Comparison of ENCODE assay signal across 8 mouse cellular contexts in the genomic region with DNA sequence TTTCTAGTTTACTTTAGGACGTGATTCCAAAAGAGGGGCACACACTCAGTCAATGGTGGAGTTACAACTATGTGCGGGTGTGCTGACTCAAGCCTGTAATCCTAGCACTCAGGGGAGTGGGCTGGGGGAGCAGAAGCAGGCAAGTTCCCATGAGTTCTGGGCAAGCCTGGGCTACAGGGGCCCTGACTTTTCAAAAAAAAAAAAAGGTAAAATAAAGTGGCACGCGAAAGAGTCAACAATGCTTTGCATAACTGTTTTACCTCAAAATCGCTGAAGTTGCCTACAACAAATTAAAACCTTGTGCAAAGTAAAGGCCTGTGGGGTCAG. TPM values are rescaled to one million over a fixed set of nuclear protein-coding genes. Genes with fewer than 3 reads are reported as not detected.
DNase-seq lines count a peak whose midpoint lies in the region; ATAC-seq and TF ChIP-seq lines count a peak whose summit lies in the region.

No protein-coding gene starts in this region.

- peak overlapping the region; percentile 91 for H3K4me3 ChIP-seq in lung, adult 2 months (replicated peaks; ENCODE audit: extremely low read depth, low read depth, low read length)
- peak overlapping the region; percentile 94 for H3K4me3 ChIP-seq in embryonic facial prominence, embryonic 14.5 days (ENCODE audit: low read depth, low read length)
- H3K4me3 ChIP-seq in intestine, embryonic 15.5 days (replicated peaks), result peak overlapping the region; percentile 93
- H3K4me3 ChIP-seq in neural tube, embryonic 13.5 days, result peak overlapping the region; percentile 98

- no peak for TF ChIP-seq CTCF in lung, adult 2 months (IDR thresholded peaks at IDR 0.05; ENCODE audit: insufficient read depth, low read length)

- DNase-seq in lung, adult 2 months, result no peak
- DNase-seq in lung, adult 18-20 months, result no peak
- DNase-seq in embryonic facial prominence, embryonic 14.5 days (ENCODE audit: low spot score), result no peak
- no peak for DNase-seq in gastrocnemius, postnatal 4 days (ENCODE audit: low spot score in 2 of 2)
- no peak for DNase-seq in cerebellum, adult 18-20 months
- DNase-seq in adrenal gland, adult (ENCODE audit: inconsistent age in 2 of 2, low spot score in 1 of 2), result no peak

- no peaks in the 10 kb centered on the region for H3K9me3 ChIP-seq in embryonic facial prominence, embryonic 14.5 days (ENCODE audit: control insufficient read depth, low read length)
- no peaks in the 10 kb centered on the region for H3K9me3 ChIP-seq in intestine, embryonic 15.5 days
- H3K9me3 ChIP-seq in neural tube, embryonic 13.5 days, result no peaks in the 10 kb centered on the region

- peak overlapping the region; percentile 97 for H3K9ac ChIP-seq in embryonic facial prominence, embryonic 14.5 days (ENCODE audit: low read depth, low read length)
- peak overlapping the region; percentile 57 for H3K9ac ChIP-seq in intestine, embryonic 15.5 days
- H3K9ac ChIP-seq in neural tube, embryonic 13.5 days, result peak overlapping the region; percentile 98

- no peak for TF ChIP-seq POLR2A in lung, adult 2 months (IDR thresholded peaks at IDR 0.05; ENCODE audit: borderline replicate concordance, extremely low read depth, low read depth, low read length)

- peak overlapping the region; percentile 94 for H3K27ac ChIP-seq in embryonic facial prominence, embryonic 14.5 days (replicated peaks; ENCODE audit: low read depth, low read length)
- peak overlapping the region; percentile 98 for H3K27ac ChIP-seq in intestine, embryonic 15.5 days
- peak overlapping the region; percentile 97 for H3K27ac ChIP-seq in neural tube, embryonic 13.5 days (replicated peaks)

- peak overlapping the region; percentile 65 for H3K4me2 ChIP-seq in embryonic facial prominence, embryonic 14.5 days (ENCODE audit: low read depth, low read length)
- H3K4me2 ChIP-seq in intestine, embryonic 15.5 days (replicated peaks), result peak overlapping the region; percentile 72
- H3K4me2 ChIP-seq in neural tube, embryonic 13.5 days, result peak overlapping the region; percentile 89

- H3K4me1 ChIP-seq in lung, adult 2 months (ENCODE audit: control insufficient read depth, insufficient read depth, low read length), result peaks cover 12% of the 10 kb centered on the region
- H3K4me1 ChIP-seq in embryonic facial prominence, embryonic 14.5 days (ENCODE audit: control insufficient read depth, insufficient read depth, low read length), result peaks cover 18% of the 10 kb centered on the region
- H3K4me1 ChIP-seq in intestine, embryonic 15.5 days (replicated peaks), result peaks cover 7% of the 10 kb centered on the region
- peaks cover 40% of the 10 kb centered on the region for H3K4me1 ChIP-seq in neural tube, embryonic 13.5 days (replicated peaks)

- no peak for ATAC-seq in embryonic facial prominence, embryonic 14.5 days (ENCODE audit: low read depth)
- no peak for ATAC-seq in intestine, embryonic 15.5 days
- no peak for ATAC-seq in neural tube, embryonic 13.5 days (ENCODE audit: low read depth)

- no peaks in the 10 kb centered on the region for H3K27me3 ChIP-seq in embryonic facial prominence, embryonic 14.5 days (replicated peaks; ENCODE audit: control insufficient read depth, insufficient read depth, low read length)
- no peaks in the 10 kb centered on the region for H3K27me3 ChIP-seq in intestine, embryonic 15.5 days (replicated peaks)
- H3K27me3 ChIP-seq in neural tube, embryonic 13.5 days, result no peaks in the 10 kb centered on the region

- WGBS in lung, adult 2 months, result 7% methylated on average over 5 of the region's 5 CpGs
- WGBS in embryonic facial prominence, embryonic 14.5 days, result 6% methylated on average over 5 of the region's 5 CpGs
- 7% methylated on average over 5 of the region's 5 CpGs for WGBS in intestine, embryonic 15.5 days
- 11% methylated on average over 5 of the region's 5 CpGs for WGBS in neural tube, embryonic 13.5 days

- no peaks in the 10 kb centered on the region for H3K36me3 ChIP-seq in embryonic facial prominence, embryonic 14.5 days (ENCODE audit: control insufficient read depth, insufficient read depth, low read length)
- H3K36me3 ChIP-seq in intestine, embryonic 15.5 days, result no peaks in the 10 kb centered on the region
- no peaks in the 10 kb centered on the region for H3K36me3 ChIP-seq in neural tube, embryonic 13.5 days

RNA-seq across cellular contexts. Expression of a gene that starts 0.4 kb away (rescaled TPM):
- 2.4 and 2.7 TPM in 2 replicates for polyA plus RNA-seq in lung, adult 2 months (2012; rRNA removed)
- polyA plus RNA-seq in embryonic facial prominence, embryonic 14.5 days (2014; fragmentation: Nextera tagmentation; extraction: Ambion mirVana), result 9.8 and 13.5 TPM in 2 replicates
- 6.7 and 7.0 TPM in 2 replicates for polyA plus RNA-seq in intestine, embryonic 15.5 days (2015; fragmentation: Nextera tagmentation; extraction: Ambion mirVana)
- 5.8 and 6.0 TPM in 2 replicates for polyA plus RNA-seq in neural tube, embryonic 13.5 days (2015; fragmentation: Nextera tagmentation; extraction: Ambion mirVana)
- total RNA-seq in gastrocnemius, postnatal 4 days (2021), result 10 to 100 TPM in 1 of 2 experiments, 1 to 10 TPM in 1; 9.2 to 13.0 TPM

RNA-seq across cellular contexts. Expression of a gene that starts 0.7 kb away (rescaled TPM):
- 63.6 and 83.7 TPM in 2 replicates for polyA plus RNA-seq in lung, adult 2 months (2012; rRNA removed)
- polyA plus RNA-seq in embryonic facial prominence, embryonic 14.5 days (2014; fragmentation: Nextera tagmentation; extraction: Ambion mirVana), result 72.7 and 78.6 TPM in 2 replicates
- polyA plus RNA-seq in intestine, embryonic 15.5 days (2015; fragmentation: Nextera tagmentation; extraction: Ambion mirVana), result 90.1 and 91.9 TPM in 2 replicates
- polyA plus RNA-seq in neural tube, embryonic 13.5 days (2015; fragmentation: Nextera tagmentation; extraction: Ambion mirVana), result 109 and 111 TPM in 2 replicates
- 100 to 1,000 TPM; 133 to 135 TPM for total RNA-seq in gastrocnemius, postnatal 4 days (2021)

RNA-seq across cellular contexts. Expression of a gene that starts 45.4 kb away (rescaled TPM):
- polyA plus RNA-seq in lung, adult 2 months (2012; rRNA removed), result 68.4 TPM in 1 of 2 replicates, not detected in the other
- 13.0 and 40.1 TPM in 2 replicates for polyA plus RNA-seq in embryonic facial prominence, embryonic 14.5 days (2014; fragmentation: Nextera tagmentation; extraction: Ambion mirVana)
- not detected in 2 replicates for polyA plus RNA-seq in intestine, embryonic 15.5 days (2015; fragmentation: Nextera tagmentation; extraction: Ambion mirVana)
- not detected in 2 replicates for polyA plus RNA-seq in neural tube, embryonic 13.5 days (2015; fragmentation: Nextera tagmentation; extraction: Ambion mirVana)
- not detected for total RNA-seq in gastrocnemius, postnatal 4 days (2021)
